In genomic region chr8:45885775-45886174, GRCm38 (mm10) we compare ENCODE assay signal across 9 mouse cellular contexts. TPM values are rescaled to one million over a fixed set of nuclear protein-coding genes. Genes with fewer than 3 reads are reported as not detected.
DNase-seq lines count a peak whose midpoint lies in the region; ATAC-seq and TF ChIP-seq lines count a peak whose summit lies in the region.
"Had no signal": no experiment of that assay in that cellular context is flagged by ENCODE, and none has a peak within 500 bp of the region (broad histone marks: within the 10 kb centered on the region; RNA-seq: fewer than 3 reads in every experiment).

No protein-coding gene starts in this region.

- no peak for DNase-seq in layer of hippocampus, adult 2 months (ENCODE audit: low spot score in 2 of 2)
- no peak for DNase-seq in layer of hippocampus, postnatal 14 days (ENCODE audit: low spot score in 2 of 2)
- DNase-seq in gastrocnemius, adult 8-10 months (ENCODE audit: low spot score in 2 of 2) = peak; percentile 8 to 35
- DNase-seq in liver, embryonic 13.5 days = no peak
- DNase-seq in skeletal muscle tissue, adult 2 months (ENCODE audit: low read depth, low spot score) = peak; percentile 64
- no peak for DNase-seq in right cerebral cortex, adult 2 months (ENCODE audit: low spot score in 2 of 2)
- DNase-seq in left cerebral cortex, postnatal 10 days (ENCODE audit: extremely low spot score in 1 of 2, low spot score in 2 of 2) = no peak
- no peak for DNase-seq in frontal cortex, adult 2 months (ENCODE audit: extremely low spot score in 1 of 2, low spot score in 1 of 2)

- no peaks in the 10 kb centered on the region for H3K9me3 ChIP-seq in liver, embryonic 13.5 days (replicated peaks)

- intact Hi-C loops in left cerebral cortex, postnatal 10 days (cut with DNase I) = no loop called here

- no peak overlapping the region for H3K27ac ChIP-seq in layer of hippocampus, adult 2 months
- H3K27ac ChIP-seq in liver, embryonic 13.5 days = no peak overlapping the region
- H3K27ac ChIP-seq: macrophage had no signal

- H3K4me2 ChIP-seq in liver, embryonic 13.5 days = peak overlapping the region; percentile 49

- H3K27me3 ChIP-seq in liver, embryonic 13.5 days = peaks cover 15% of the 10 kb centered on the region

- ATAC-seq in liver, embryonic 13.5 days (ENCODE audit: low read depth) = no peak

- H3K9ac ChIP-seq in liver, embryonic 13.5 days = no peak overlapping the region

- peak overlapping the region; percentile 52; the same call in 1 of the 2 replicates for H3K4me3 ChIP-seq in layer of hippocampus, adult 2 months
- peak overlapping the region; percentile 28; the same call in 1 of the 2 replicates for H3K4me3 ChIP-seq in liver, embryonic 13.5 days (replicated peaks)

- TF ChIP-seq CTCF in layer of hippocampus, adult 2 months (conservative IDR thresholded peaks at IDR 0.05) = peak; percentile 55

- no peaks in the 10 kb centered on the region for H3K4me1 ChIP-seq in liver, embryonic 13.5 days (replicated peaks)

- WGBS in liver, embryonic 13.5 days (ENCODE audit: insufficient replicate concordance) = 41% methylated on average over 2 of the region's 2 CpGs

- H3K36me3 ChIP-seq in liver, embryonic 13.5 days = no peaks in the 10 kb centered on the region

RNA-seq across cellular contexts. Expression of gene Pdlim3, which starts 0.5 kb away (rescaled TPM):
- total RNA-seq in layer of hippocampus, adult 2 months (2021) = 1 to 10 TPM in 1 of 2 experiments, under 1 TPM in 1; 1.00 to 1.2 TPM
- total RNA-seq in layer of hippocampus, postnatal 14 days (2021) = 1 to 10 TPM; 1.1 to 2.3 TPM
- total RNA-seq in gastrocnemius, adult 8-10 months (2022) = 100 to 1,000 TPM; 733 to 955 (median 812) TPM
- 1.7 and 2.2 TPM in 2 replicates for polyA plus RNA-seq in liver, embryonic 13.5 days (2015; fragmentation: Nextera tagmentation; extraction: Ambion mirVana)
- total RNA-seq in left cerebral cortex, postnatal 10 days (2021) = 1 to 10 TPM; 1.1 to 1.5 TPM
- 4.4 and 6.7 TPM in 2 replicates for polyA plus RNA-seq in frontal cortex, adult 2 months (2012; rRNA removed)
- polyA plus RNA-seq: macrophage had no signal

RNA-seq across cellular contexts. Expression of gene Ccdc110, which starts 48.6 kb away (rescaled TPM):
- under 1 TPM; 0.61 to 0.69 TPM for total RNA-seq in layer of hippocampus, adult 2 months (2021)
- total RNA-seq in layer of hippocampus, postnatal 14 days (2021) = 1 to 10 TPM; 1.1 TPM
- not detected for total RNA-seq in gastrocnemius, adult 8-10 months (2022)
- polyA plus RNA-seq in liver, embryonic 13.5 days (2015; fragmentation: Nextera tagmentation; extraction: Ambion mirVana) = not detected in 2 replicates
- total RNA-seq in left cerebral cortex, postnatal 10 days (2021) = 1 to 10 TPM; 1.8 to 2.1 TPM
- 0.38 and 0.48 TPM in 2 replicates for polyA plus RNA-seq in frontal cortex, adult 2 months (2012; rRNA removed)
- polyA plus RNA-seq: macrophage had no signal

Comparison
In these comparisons a context has a peak if more than half of its experiments do, and no peak if none do; other contexts are left out.
1. DNase-seq: peak in gastrocnemius, adult 8-10 months (2 of 2) and skeletal muscle tissue, adult 2 months (single experiment); none in layer of hippocampus, adult 2 months (0 of 2), layer of hippocampus, postnatal 14 days (0 of 2), liver, embryonic 13.5 days (single experiment), right cerebral cortex, adult 2 months (0 of 2), left cerebral cortex, postnatal 10 days (0 of 2) and frontal cortex, adult 2 months (0 of 2).
2. RNA of gene Pdlim3, which starts 0.5 kb away (total RNA-seq): 733 to 955 TPM in gastrocnemius, adult 8-10 months; 1.1 to 2.3 TPM in layer of hippocampus, postnatal 14 days, 1.1 to 1.5 TPM in left cerebral cortex, postnatal 10 days and 1.00 to 1.2 TPM in layer of hippocampus, adult 2 months; every median in the first group is over 100 times any median in the second.